ENCODE assay signal across 8 mouse cellular contexts in the genomic region with DNA sequence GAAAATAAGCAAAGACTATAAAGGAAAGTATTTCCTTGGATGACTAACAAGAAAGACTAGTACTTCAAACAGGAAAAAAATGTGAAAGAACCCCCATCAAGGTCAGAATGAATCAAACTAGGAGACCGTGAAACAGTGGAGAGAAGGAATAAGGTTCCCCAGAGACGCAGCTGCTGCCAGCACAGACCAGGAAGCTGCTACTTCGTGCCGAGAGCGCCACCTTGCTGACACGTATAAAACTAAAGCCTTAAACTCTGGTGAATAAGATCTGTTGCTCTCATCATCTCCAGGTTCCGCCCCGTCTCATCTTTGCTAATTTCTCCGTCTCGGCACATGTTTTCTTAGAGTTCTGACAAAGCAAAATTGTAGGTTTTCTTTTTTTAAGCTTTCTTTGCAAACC.
A peak's percentile ranks its signal among the peaks of the same experiment; 100 is the strongest.
DNase-seq lines count a peak whose midpoint lies in the region; ATAC-seq and TF ChIP-seq lines count a peak whose summit lies in the region.

No protein-coding gene starts in this region.

- DNase-seq in heart, adult 8-10 months (ENCODE audit: low spot score) = peak; percentile 16
- DNase-seq in heart, postnatal 25 days (ENCODE audit: low spot score) = no peak
- DNase-seq in embryo, embryonic 10 days (ENCODE audit: low spot score) = peak; percentile 94
- DNase-seq in gastrocnemius, postnatal 36 days = peak; percentile 39 to 68
- DNase-seq in kidney, adult 9 months = peak; percentile 43
- DNase-seq in limb, embryonic 14.5 days (ENCODE audit: low spot score) = peak; percentile 90
- DNase-seq in naive thymus-derived CD4-positive, alpha-beta T cell, adult 2 months (ENCODE audit: low read depth) = peak; percentile 86
- DNase-seq in spleen, postnatal 4 days (ENCODE audit: low spot score in 2 of 2) = peak; percentile 37 to 72

- no peaks in the 10 kb centered on the region for H3K4me1 ChIP-seq in limb, embryonic 14.5 days (ENCODE audit: control insufficient read depth, insufficient read depth, low read length)

- H3K36me3 ChIP-seq in limb, embryonic 14.5 days (ENCODE audit: control insufficient read depth, insufficient read depth, low read length) = no peaks in the 10 kb centered on the region

- WGBS in limb, embryonic 14.5 days = 9% methylated on average over 10 of the region's 10 CpGs

- peak; percentile 66; the same call in 1 of the 2 replicates for ATAC-seq in limb, embryonic 14.5 days (ENCODE audit: low FRiP score, low read depth)

- no peak for TF ChIP-seq POLR2A in limb, embryonic 14.5 days (IDR thresholded peaks at IDR 0.05; ENCODE audit: borderline replicate concordance, extremely low read depth, insufficient read depth, insufficient read length)

- H3K4me2 ChIP-seq in limb, embryonic 14.5 days (replicated peaks; ENCODE audit: low read depth, low read length, severe bottlenecking) = no peak overlapping the region

- no peaks in the 10 kb centered on the region; the same call in 1 of the 2 replicates for H3K27me3 ChIP-seq in limb, embryonic 14.5 days (ENCODE audit: control insufficient read depth, insufficient read depth, low read length)

- H3K27ac ChIP-seq in limb, embryonic 14.5 days (replicated peaks; ENCODE audit: low read depth, low read length) = no peak overlapping the region

- no peak overlapping the region for H3K4me3 ChIP-seq in limb, embryonic 14.5 days (replicated peaks; ENCODE audit: low read length)

- no peaks in the 10 kb centered on the region for H3K9me3 ChIP-seq in limb, embryonic 14.5 days (ENCODE audit: control insufficient read depth, low read length)

- intact Hi-C loops in heart, postnatal 25 days (cut with DNase I) = no loop called here
- intact Hi-C loops in gastrocnemius, postnatal 36 days (cut with DNase I) = no loop called here

- H3K9ac ChIP-seq in limb, embryonic 14.5 days (ENCODE audit: low read depth, low read length, severe bottlenecking) = no peak overlapping the region
